Mouse (Mus musculus) embryonic facial prominence, embryonic 14.5 days (tissue): ENCODE data around the gene Cyp2d11. TPM values are rescaled to one million over a fixed set of nuclear protein-coding genes. Genes with fewer than 3 reads are reported as not detected.

Experiments used
- ATAC-seq: fragments of 200-750 bp; cut with Nextera tagmentation; 2 replicates; pipeline ENCODE4 v1.8.0; 2017; ENCODE audit warnings: low read depth, moderate number of reproducible peaks, moderate TSS enrichment
- DNase-seq: peaks from one replicate; pipeline ENCODE4 v3.0.0-alpha.2; 2015; ENCODE audit warnings: low spot score
- H3K27ac ChIP-seq: fragments of 300-500 bp; sonication (generic); replicated peaks from 2 replicates; pipeline ENCODE4 v1.5.1; 2014; ENCODE audit warnings: low read depth, mild to moderate bottlenecking, low read length, moderate library complexity
- H3K27me3 ChIP-seq: fragments of 300-500 bp; sonication (generic); replicated peaks from 2 replicates; pipeline ENCODE4 v1.6.1; 2014; ENCODE audit warnings: low read length; ENCODE audit not compliant: control insufficient read depth, insufficient read depth
- H3K36me3 ChIP-seq: fragments of 300-500 bp; sonication (generic); 2 replicates; pipeline ENCODE4 v1.6.1; 2014; ENCODE audit warnings: low read length, mixed read lengths; ENCODE audit not compliant: control insufficient read depth, insufficient read depth
- H3K4me1 ChIP-seq: fragments of 300-500 bp; sonication (generic); 2 replicates; pipeline ENCODE4 v1.6.1; 2014; ENCODE audit warnings: antibody characterized with exemption, low read length; ENCODE audit not compliant: control insufficient read depth, insufficient read depth
- H3K4me2 ChIP-seq: fragments of 300-500 bp; sonication (generic); 2 replicates; pipeline ENCODE4 v1.6.1; 2014; ENCODE audit warnings: low read depth, mild to moderate bottlenecking, low read length, moderate library complexity, mixed read lengths
- H3K4me3 ChIP-seq: fragments of 300-500 bp; sonication (generic); 2 replicates; pipeline ENCODE4 v1.5.1; 2014; ENCODE audit warnings: low read depth, mild to moderate bottlenecking, low read length
- H3K9ac ChIP-seq: fragments of 300-500 bp; sonication (generic); 2 replicates; pipeline ENCODE4 v1.6.1; 2014; ENCODE audit warnings: low read depth, mild to moderate bottlenecking, low read length, moderate library complexity, mixed read lengths
- H3K9me3 ChIP-seq: fragments of 300-500 bp; sonication (generic); 2 replicates; pipeline ENCODE4 v1.6.1; 2016; ENCODE audit warnings: low read length; ENCODE audit not compliant: control insufficient read depth
- WGBS: fragments of 180-500 bp; shearing (Covaris S2); extraction: QIAGEN DNeasy Blood & Tissue Kit; methylation state at CpG from one replicate; pipeline ENCODE4 v1.1.7; 2014; 5-methylcytosine and 5-hydroxymethylcytosine counted together
- polyA plus RNA-seq: library from polyadenylated mRNA; unstranded; fragments of >200 nt; fragmentation: Nextera tagmentation; extraction: Ambion mirVana; gene quantifications from 2 replicates; pipeline ENCODE4 v1.2.1, GENCODE M21; 2014

The Cyp2d11 gene
- polyA plus RNA-seq, 1 experiment from 2014 or later: not detected

- DNase-seq: no peak
- H3K9me3 ChIP-seq: no peaks in the 10 kb centered on the region
- no peak overlapping the region for H3K4me3 ChIP-seq
- no peak overlapping the region for H3K27ac ChIP-seq
- H3K9ac ChIP-seq: no peak overlapping the region
- no peaks in the 10 kb centered on the region for H3K27me3 ChIP-seq
- H3K4me1 ChIP-seq: peaks cover 18% of the 10 kb centered on the region
- peaks cover 41% of the 10 kb centered on the region for H3K36me3 ChIP-seq
- no peak for ATAC-seq
- 87% methylated on average over 4 of the region's 4 CpGs for WGBS
- H3K4me2 ChIP-seq: no peak overlapping the region
Observed at GRCm38 (mm10) chr15:82350349-82350748, 43.5 kb downstream of the Cyp2d11 start.

GRCm38 (mm10) chr15:82348999-82349341, 44.9 kb downstream of the Cyp2d11 start:
- Histone ChIP-seq H3K9me3 (no peaks in the 10 kb centered on the region), H3K4me3 (no peak overlapping the region), H3K4me1 (peaks cover 18% of the 10 kb centered on the region), H3K27me3 (no peaks in the 10 kb centered on the region), H3K27ac (no peak overlapping the region), H3K9ac (no peak overlapping the region), H3K4me2 (no peak overlapping the region), H3K36me3 (peaks cover 41% of the 10 kb centered on the region)
- no peak for ATAC-seq
- 96% methylated on average over 2 of the region's 2 CpGs for WGBS
- no peak for DNase-seq

DNA sequence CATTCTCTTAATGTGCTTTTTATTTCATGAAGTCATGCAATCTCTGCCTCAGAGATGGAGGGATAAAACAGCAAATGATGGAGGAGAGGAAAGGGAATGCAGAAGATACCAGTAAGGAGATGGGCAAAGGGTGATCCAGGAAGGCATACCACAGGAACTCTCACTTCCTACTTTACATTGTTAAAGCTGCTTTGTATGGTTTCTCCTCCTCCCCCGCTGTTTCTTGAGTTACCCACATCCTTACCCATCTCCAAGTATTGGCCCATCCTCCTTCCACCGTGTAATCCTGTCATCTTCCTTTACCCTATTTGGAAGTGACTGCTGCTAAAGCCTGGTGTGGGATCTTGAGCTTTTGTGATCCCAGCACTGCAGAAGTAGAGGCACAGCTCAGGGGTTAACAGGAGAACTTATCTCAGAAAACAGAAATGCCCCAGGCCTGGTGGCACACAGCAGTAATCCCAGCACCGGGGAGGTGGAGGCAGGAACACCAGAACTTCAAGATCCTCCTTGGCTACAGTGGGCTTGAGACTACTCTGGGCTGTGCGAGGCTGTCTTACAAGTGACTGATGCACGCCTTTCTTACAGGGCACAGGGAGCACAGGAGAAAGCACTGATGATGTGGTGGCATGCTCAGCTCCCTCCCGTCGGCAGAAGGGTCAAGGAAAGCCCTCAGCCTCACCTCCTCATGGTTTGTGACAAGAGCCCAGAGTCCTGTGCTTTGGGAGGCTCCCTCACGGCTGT, 45.4 kb downstream of the Cyp2d11 start:
- no peak overlapping the region for H3K4me2 ChIP-seq
- no peak for ATAC-seq
- 91% methylated on average over 8 of the region's 8 CpGs for WGBS
- no peak for DNase-seq
- H3K4me3 ChIP-seq: no peak overlapping the region
- H3K27ac ChIP-seq: no peak overlapping the region; the same call in 1 of the 2 replicates
- H3K4me1 ChIP-seq: peaks cover 18% of the 10 kb centered on the region
- H3K9me3 ChIP-seq: no peaks in the 10 kb centered on the region
- H3K36me3 ChIP-seq: peaks cover 45% of the 10 kb centered on the region
- H3K27me3 ChIP-seq: no peaks in the 10 kb centered on the region
- no peak overlapping the region for H3K9ac ChIP-seq

GRCm38 (mm10) chr15:82347852-82348251, 46.0 kb downstream of the Cyp2d11 start:
- Histone ChIP-seq H3K4me2 (peak overlapping the region; percentile 96; the same call in 1 of the 2 replicates), H3K9me3 (no peaks in the 10 kb centered on the region), H3K9ac (no peak overlapping the region; the same call in 1 of the 2 replicates), H3K36me3 (peaks cover 49% of the 10 kb centered on the region), H3K4me1 (peaks cover 13% of the 10 kb centered on the region), H3K27ac (no peak overlapping the region), H3K4me3 (no peak overlapping the region), H3K27me3 (no peaks in the 10 kb centered on the region)
- WGBS: 94% methylated on average over 12 of the region's 12 CpGs
- no peak for DNase-seq
- ATAC-seq: no peak

GRCm38 (mm10) chr15:82347303-82347676, 46.5 kb downstream of the Cyp2d11 start:
- WGBS: 81% methylated on average over 4 of the region's 4 CpGs
- Histone ChIP-seq H3K9ac (peak overlapping the region; percentile 79; the same call in 1 of the 2 replicates), H3K4me1 (peaks cover 10% of the 10 kb centered on the region; the same call in 1 of the 2 replicates), H3K36me3 (peaks cover 49% of the 10 kb centered on the region), H3K4me3 (peak overlapping the region; percentile 71), H3K27ac (0 out of 2 replicates have a peak overlapping the region, but pooled peaks have one; percentile 75), H3K9me3 (no peaks in the 10 kb centered on the region), H3K4me2 (peak overlapping the region; percentile 96), H3K27me3 (no peaks in the 10 kb centered on the region)
- ATAC-seq (no peak), DNase-seq (no peak)

DNA sequence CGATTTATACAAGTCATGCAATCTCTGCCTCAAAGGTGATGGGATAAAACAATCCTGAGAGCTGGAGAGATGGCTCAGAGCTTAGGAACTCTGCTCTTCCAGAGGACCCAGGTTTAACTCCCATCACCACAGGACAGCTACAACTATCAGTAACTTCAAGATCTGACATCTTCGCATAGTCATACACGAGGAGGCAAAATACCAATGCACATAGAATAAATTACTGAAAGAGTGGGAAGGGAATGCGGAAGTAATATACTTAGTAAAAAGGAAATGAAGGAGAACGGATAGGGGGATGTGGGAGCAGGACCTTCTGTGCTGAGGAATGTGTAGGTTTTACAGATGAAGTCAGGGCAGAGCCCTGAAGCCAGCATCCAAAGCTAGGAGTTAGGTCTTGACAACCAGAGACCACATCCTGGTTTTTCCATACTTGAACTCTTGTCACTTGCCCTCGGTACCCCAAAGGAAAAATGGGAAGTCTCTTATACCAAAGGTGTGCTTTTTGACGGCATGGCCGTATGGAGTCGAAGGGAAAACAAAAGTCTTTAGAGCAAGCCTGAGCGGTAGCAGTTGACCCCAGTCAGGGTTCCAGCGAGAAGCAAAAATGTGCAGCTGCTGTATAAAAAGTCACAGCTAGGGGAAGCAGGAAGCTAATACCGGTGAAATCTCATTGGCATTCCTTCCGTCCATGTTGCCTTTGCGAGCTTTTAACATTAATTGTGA, 47.1 kb downstream of the Cyp2d11 start:
- Histone ChIP-seq H3K4me2 (peak overlapping the region; percentile 96), H3K36me3 (peaks cover 49% of the 10 kb centered on the region), H3K27me3 (no peaks in the 10 kb centered on the region), H3K27ac (peak overlapping the region; percentile 75), H3K9ac (peak overlapping the region; percentile 79), H3K4me1 (peaks cover 16% of the 10 kb centered on the region), H3K9me3 (no peaks in the 10 kb centered on the region), H3K4me3 (peak overlapping the region; percentile 71)
- DNase-seq: no peak
- 54% methylated on average over 14 of the region's 14 CpGs for WGBS
- ATAC-seq: no peak

GRCm38 (mm10) chr15:82345820-82346470, 47.9 kb downstream of the Cyp2d11 start:
- under 1% methylated on average over 42 of the region's 51 CpGs for WGBS
- DNase-seq: peak; percentile 99
- Histone ChIP-seq H3K9me3 (no peaks in the 10 kb centered on the region), H3K4me2 (peak overlapping the region; percentile 96), H3K36me3 (peaks cover 46% of the 10 kb centered on the region), H3K27ac (peak overlapping the region; percentile 88), H3K4me1 (peaks cover 18% of the 10 kb centered on the region), H3K4me3 (peak overlapping the region; percentile 71), H3K27me3 (no peaks in the 10 kb centered on the region), H3K9ac (peak overlapping the region; percentile 79)
- ATAC-seq: peak; percentile 97

- Histone ChIP-seq H3K9me3 (no peaks in the 10 kb centered on the region), H3K4me1 (peaks cover 18% of the 10 kb centered on the region), H3K4me2 (no peak overlapping the region), H3K4me3 (no peak overlapping the region), H3K36me3 (peaks cover 36% of the 10 kb centered on the region), H3K9ac (no peak overlapping the region), H3K27me3 (no peaks in the 10 kb centered on the region), H3K27ac (no peak overlapping the region)
- ATAC-seq (no peak), DNase-seq (no peak)
- WGBS: 88% methylated on average over 6 of the region's 6 CpGs
Observed at GRCm38 (mm10) chr15:82344971-82345370, 48.9 kb downstream of the Cyp2d11 start.
